In the genomic region with DNA sequence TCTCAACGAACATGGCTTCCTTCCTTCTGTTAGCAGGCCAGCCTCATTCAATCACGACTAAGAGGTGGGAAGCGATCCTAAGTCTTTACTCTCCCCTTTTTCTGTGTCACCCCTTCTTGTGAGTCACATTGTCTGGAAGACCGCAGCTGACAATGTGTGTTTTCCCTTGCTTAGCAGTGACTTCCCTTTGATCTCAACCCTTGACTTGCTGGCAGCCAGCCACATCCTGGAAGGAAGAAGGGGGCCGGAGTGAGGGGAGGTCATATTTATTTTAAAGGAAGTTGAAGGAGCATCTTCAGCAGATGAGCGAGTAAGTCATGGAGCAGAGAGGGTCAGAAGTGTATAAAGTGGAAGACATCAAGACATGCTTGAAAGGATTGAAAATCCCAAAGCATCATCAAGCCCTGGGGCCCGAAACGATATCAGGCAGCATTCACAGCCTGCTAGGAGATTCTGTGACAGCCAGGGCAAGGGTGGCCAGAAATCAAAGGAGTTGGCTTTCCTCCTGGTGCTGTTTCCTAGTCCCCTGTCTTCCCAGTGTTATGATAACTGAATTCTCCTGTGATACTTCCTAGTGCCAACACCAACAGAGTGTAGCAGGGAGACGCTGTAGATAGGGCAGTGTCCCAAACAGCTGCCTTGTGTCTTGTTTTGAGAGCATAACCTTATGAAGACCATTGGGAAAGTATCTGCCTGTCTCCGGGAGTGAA, we compare ENCODE assay signal across 9 mouse cellular contexts.
DNase-seq lines count a peak whose midpoint lies in the region; ATAC-seq and TF ChIP-seq lines count a peak whose summit lies in the region.
"Had no signal": no experiment of that assay in that cellular context is flagged by ENCODE, and none has a peak within 500 bp of the region (broad histone marks: within the 10 kb centered on the region; RNA-seq: fewer than 3 reads in every experiment).

No protein-coding gene starts in this region.

- H3K9me3 ChIP-seq in forebrain, postnatal 0 days (ENCODE audit: low read length) = no peaks in the 10 kb centered on the region
- H3K9me3 ChIP-seq in forebrain, embryonic 11.5 days (ENCODE audit: control insufficient read depth, low read length) = no peaks in the 10 kb centered on the region
- H3K9me3 ChIP-seq: limb, embryonic 15.5 days had no signal

- no peak overlapping the region for H3K4me3 ChIP-seq in forebrain, postnatal 0 days (ENCODE audit: low read depth, low read length)
- H3K4me3 ChIP-seq in forebrain, embryonic 11.5 days (ENCODE audit: low read depth, low read length) = no peak overlapping the region
- H3K4me3 ChIP-seq: limb, embryonic 15.5 days had no signal

- no peak overlapping the region for H3K27ac ChIP-seq in forebrain, postnatal 0 days (ENCODE audit: low read depth, low read length)
- no peak overlapping the region for H3K27ac ChIP-seq in forebrain, embryonic 11.5 days (ENCODE audit: low read depth, low read length)
- H3K27ac ChIP-seq: limb, embryonic 15.5 days had no signal

- TF ChIP-seq CTCF in forebrain, postnatal 0 days (IDR thresholded peaks at IDR 0.05; ENCODE audit: low read depth) = no peak

- H3K27me3 ChIP-seq in forebrain, postnatal 0 days (ENCODE audit: insufficient read depth, low read length) = no peaks in the 10 kb centered on the region
- H3K27me3 ChIP-seq in forebrain, embryonic 11.5 days (ENCODE audit: control insufficient read depth, insufficient read depth, low read length) = no peaks in the 10 kb centered on the region
- H3K27me3 ChIP-seq: limb, embryonic 15.5 days had no signal

- peak; percentile 20; the same call in 1 of the 2 replicates for ATAC-seq in forebrain, postnatal 0 days
- ATAC-seq in forebrain, embryonic 11.5 days (replicated peaks; ENCODE audit: low FRiP score) = no peak
- 0 out of 2 replicates have a peak, but pooled peaks have one; percentile 21 for ATAC-seq in megakaryocyte, adult 5-6 weeks (ENCODE audit: poor library complexity, severe bottlenecking)

- no peak for DNase-seq in forebrain, postnatal 0 days
- no peak for DNase-seq in forebrain, embryonic 11.5 days (ENCODE audit: low spot score)
- DNase-seq in heart, adult 9 months (ENCODE audit: low spot score in 2 of 2) = peak; percentile 61 to 66
- DNase-seq in kidney, postnatal 10 days = peak; percentile 94
- no peak for DNase-seq in left cerebral cortex, adult 18-20 months (ENCODE audit: low spot score in 2 of 2)
- no peak for DNase-seq in urinary bladder, postnatal 25 days (ENCODE audit: low spot score)
- DNase-seq in layer of hippocampus, adult 9-11 months = no peak

- H3K9ac ChIP-seq in forebrain, postnatal 0 days = no peak overlapping the region
- H3K9ac ChIP-seq in forebrain, embryonic 11.5 days (ENCODE audit: low read length) = no peak overlapping the region
- H3K9ac ChIP-seq: limb, embryonic 15.5 days had no signal

- WGBS in forebrain, postnatal 0 days = 73% methylated on average over 10 of the region's 10 CpGs
- 71% methylated on average over 10 of the region's 10 CpGs for WGBS in forebrain, embryonic 11.5 days

- H3K36me3 ChIP-seq in forebrain, postnatal 0 days (ENCODE audit: insufficient read depth) = no peaks in the 10 kb centered on the region
- no peaks in the 10 kb centered on the region for H3K36me3 ChIP-seq in forebrain, embryonic 11.5 days (ENCODE audit: control insufficient read depth, insufficient read depth, low read length)
- H3K36me3 ChIP-seq: limb, embryonic 15.5 days had no signal

- H3K4me1 ChIP-seq in forebrain, postnatal 0 days (ENCODE audit: insufficient read depth) = no peaks in the 10 kb centered on the region
- no peaks in the 10 kb centered on the region for H3K4me1 ChIP-seq in forebrain, embryonic 11.5 days (replicated peaks; ENCODE audit: control insufficient read depth, insufficient read depth, low read length)
- H3K4me1 ChIP-seq: limb, embryonic 15.5 days had no signal

- no peak overlapping the region for H3K4me2 ChIP-seq in forebrain, postnatal 0 days (ENCODE audit: low read depth)
- H3K4me2 ChIP-seq in forebrain, embryonic 11.5 days (ENCODE audit: low read depth, low read length, severe bottlenecking) = no peak overlapping the region
- H3K4me2 ChIP-seq: limb, embryonic 15.5 days had no signal

Comparison
In these comparisons a context has a peak if more than half of its experiments do, and no peak if none do; other contexts are left out.
1. DNase-seq: peak in heart, adult 9 months (2 of 2) and kidney, postnatal 10 days (single experiment); none in forebrain, postnatal 0 days (single experiment), forebrain, embryonic 11.5 days (single experiment), left cerebral cortex, adult 18-20 months (0 of 2), urinary bladder, postnatal 25 days (single experiment) and layer of hippocampus, adult 9-11 months (single experiment).